Mouse (Mus musculus): ENCODE data around the gene Kctd19.

- TF ChIP-seq POLR2A (IDR thresholded peaks at IDR 0.05; ENCODE audit: control insufficient read depth, low read depth, low read length): no peak
- no peak for TF ChIP-seq CTCF (IDR thresholded peaks at IDR 0.05; ENCODE audit: control insufficient read depth, insufficient read depth, insufficient replicate concordance, low read depth, low read length)
Observed at GRCm38 (mm10) chr8:105442661-105443060, 29.4 kb upstream of the Kctd19 start.

Measured in testis, adult 2 months (tissue).